Mouse (Mus musculus): ENCODE data around the gene Eif1ax. TPM values are rescaled to one million over a fixed set of nuclear protein-coding genes. Genes with fewer than 3 reads are reported as not detected.
"Not testable (repeated sequence)": the region's sequence is repeated elsewhere in the genome, so short reads cannot be mapped to it uniquely, and the experiment has no call there.

The Eif1ax gene
- 10 to 100 TPM; 88.4 to 93.2 TPM for total RNA-seq (2021)
- long read RNA-seq, experiment 1, full-length matches to known transcripts = 49 of 54 reads
- long read RNA-seq, experiment 1, partial matches to known transcripts = 2 of 54 reads
- long read RNA-seq, experiment 1, other reads (novel, unspliced or antisense) = 3 of 54 reads
- long read RNA-seq, experiment 2, full-length matches to known transcripts = 159 of 166 reads
- long read RNA-seq, experiment 2, partial matches to known transcripts = 4 of 166 reads
- long read RNA-seq, experiment 2, other reads (novel, unspliced or antisense) = 3 of 166 reads

- DNase-seq (ENCODE audit: low spot score in 2 of 2) = peak; percentile 49 to 62
Measured at GRCm38 (mm10) chrX:159371831-159372752, at the start of gene Eif1ax. Eif1ax (plus strand) TSS chrX:159372178.

- DNase-seq (ENCODE audit: low spot score in 2 of 2) = no peak
Measured at GRCm38 (mm10) chrX:159364506-159364905, 7.5 kb upstream of the Eif1ax start.

DNA sequence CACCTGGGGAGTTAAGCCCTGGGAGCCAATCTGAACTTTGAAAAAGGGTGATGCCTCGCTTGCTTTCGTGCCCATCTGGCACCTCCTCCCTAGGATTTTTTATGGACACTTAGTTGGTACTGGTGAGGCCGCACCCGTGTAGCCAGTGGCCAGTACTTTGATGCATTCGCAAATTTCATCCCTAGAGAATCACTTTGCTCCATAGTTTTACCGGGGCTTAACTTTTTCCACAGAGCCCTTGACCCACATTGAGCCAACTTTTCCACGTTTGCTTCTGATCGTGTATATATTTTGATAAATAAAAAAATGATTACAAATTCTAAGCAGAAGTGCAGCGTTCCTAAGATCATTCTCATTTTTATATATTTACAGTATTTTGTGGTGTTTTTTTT lies 771 bp downstream of the Eif1ax start:
- DNase-seq (ENCODE audit: low spot score in 2 of 2) = no peak

DNA sequence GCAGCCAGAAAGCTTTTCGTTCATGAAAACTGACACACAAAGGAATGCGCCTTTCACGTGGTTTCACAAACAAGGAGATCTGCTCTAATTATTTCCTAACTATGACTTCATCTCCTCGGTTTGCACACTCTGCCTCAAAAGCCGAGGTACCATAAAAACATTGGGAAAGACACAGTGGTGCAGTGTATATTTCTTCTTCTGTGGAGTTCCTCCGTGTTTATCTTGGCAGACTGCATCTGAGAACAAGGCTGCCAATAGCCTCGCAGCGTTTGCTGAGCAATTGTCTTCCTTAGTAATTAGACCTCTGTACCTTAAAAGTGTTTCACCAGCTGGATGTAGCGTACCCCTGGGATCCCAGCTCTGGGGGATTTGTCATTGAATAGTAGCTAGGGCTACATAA lies 15.1 kb downstream of the Eif1ax start:
- no peak for DNase-seq (ENCODE audit: low spot score in 2 of 2)

DNA sequence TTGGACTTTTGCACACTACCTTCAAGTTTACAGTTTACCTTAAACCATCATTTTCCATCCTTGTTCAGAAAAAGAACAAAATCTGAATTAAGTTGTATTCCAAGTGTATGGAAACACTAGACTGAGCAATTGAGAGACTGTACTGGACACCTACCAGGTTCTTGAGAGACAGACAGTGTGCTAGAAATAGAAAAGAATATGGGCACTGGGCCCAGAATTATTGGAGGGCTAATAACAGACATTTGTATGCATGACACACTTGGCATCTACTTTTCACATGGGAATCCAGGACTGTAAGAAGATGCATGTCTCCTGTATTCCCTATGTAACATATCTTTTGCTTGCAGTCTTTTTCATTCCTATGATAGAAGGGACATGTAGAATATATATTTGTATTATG lies 17.0 kb downstream of the Eif1ax start:
- DNase-seq (ENCODE audit: low spot score in 2 of 2) = no peak

- no peak for DNase-seq (ENCODE audit: low spot score in 2 of 2)
Measured at GRCm38 (mm10) chrX:159390347-159390962, 18.5 kb downstream of the Eif1ax start.

GRCm38 (mm10) chrX:159391239-159391638 lies 19.3 kb downstream of the Eif1ax start:
- DNase-seq (ENCODE audit: low spot score in 2 of 2) = no peak

DNA sequence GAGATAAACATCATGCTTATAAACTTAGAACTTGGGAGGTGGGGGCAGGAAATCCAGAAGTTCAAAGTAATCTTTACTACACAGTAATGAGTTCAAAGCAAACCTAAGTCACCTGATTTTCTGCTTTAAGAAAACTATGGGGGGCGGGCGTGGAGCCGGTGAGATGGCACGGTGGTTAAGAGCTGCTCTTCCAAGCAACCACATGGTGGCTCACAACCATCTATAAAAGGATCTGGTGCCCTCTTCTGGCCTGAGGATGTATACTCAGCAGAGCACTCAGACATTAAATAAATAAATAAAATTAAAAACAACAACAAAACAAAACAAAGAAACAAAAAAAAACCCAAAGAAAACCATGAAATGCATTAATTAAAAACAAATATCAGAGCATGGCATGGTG lies 37.3 kb downstream of the Eif1ax start:
- DNase-seq (ENCODE audit: low spot score in 2 of 2) = no peak

- DNase-seq (ENCODE audit: low spot score in 2 of 2) = peak; percentile 14 to 17
Measured at GRCm38 (mm10) chrX:159414130-159414828, 42.3 kb downstream of the Eif1ax start, which contains the start of gene Map7d2. Map7d2 (plus strand) TSS chrX:159414572.

- no peak for DNase-seq (ENCODE audit: low spot score in 2 of 2)
Measured at GRCm38 (mm10) chrX:159414829-159415673, 43.1 kb downstream of the Eif1ax start.

DNA sequence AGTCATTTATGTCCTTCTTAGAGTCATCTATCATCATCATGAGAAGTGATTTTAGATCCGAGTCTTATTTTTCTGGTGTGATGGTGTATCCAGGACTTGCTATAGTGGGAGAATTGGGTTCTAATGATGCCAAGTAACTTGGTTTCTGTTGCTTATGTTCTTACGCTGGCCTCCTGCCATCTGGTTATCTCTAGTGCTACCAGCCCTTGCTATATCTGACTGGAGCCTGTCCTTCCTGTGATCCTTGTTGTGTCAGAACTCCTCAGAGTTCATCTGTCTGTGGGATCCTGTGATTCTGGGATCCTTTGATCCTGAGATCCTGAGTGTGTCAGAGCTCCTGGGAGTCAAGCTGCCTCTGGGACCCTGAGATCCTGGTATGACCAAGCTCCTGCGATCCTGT lies 58.5 kb downstream of the Eif1ax start:
- DNase-seq (ENCODE audit: low spot score in 2 of 2) = not testable (repeated sequence)

Other genes starting within 250 kb of the Eif1ax start
- gene Rps6ka3, start 161.9 kb upstream of the Eif1ax start, total RNA-seq (2021) = 10 to 100 TPM; 50.6 to 69.6 TPM
- gene Map7d2, start 42.4 kb downstream of the Eif1ax start, total RNA-seq (2021) = 1 to 10 TPM; 3.9 to 4.0 TPM
- 1 to 10 TPM; 7.7 to 9.1 TPM for gene Bclaf3, start 154.5 kb downstream of the Eif1ax start, total RNA-seq (2021)